Mouse (Mus musculus): ENCODE data around the gene Sphk2. TPM values are rescaled to one million over a fixed set of nuclear protein-coding genes. Genes with fewer than 3 reads are reported as not detected.

The Sphk2 gene
- polyA plus RNA-seq, 1 experiment = 9.9 TPM

DNA sequence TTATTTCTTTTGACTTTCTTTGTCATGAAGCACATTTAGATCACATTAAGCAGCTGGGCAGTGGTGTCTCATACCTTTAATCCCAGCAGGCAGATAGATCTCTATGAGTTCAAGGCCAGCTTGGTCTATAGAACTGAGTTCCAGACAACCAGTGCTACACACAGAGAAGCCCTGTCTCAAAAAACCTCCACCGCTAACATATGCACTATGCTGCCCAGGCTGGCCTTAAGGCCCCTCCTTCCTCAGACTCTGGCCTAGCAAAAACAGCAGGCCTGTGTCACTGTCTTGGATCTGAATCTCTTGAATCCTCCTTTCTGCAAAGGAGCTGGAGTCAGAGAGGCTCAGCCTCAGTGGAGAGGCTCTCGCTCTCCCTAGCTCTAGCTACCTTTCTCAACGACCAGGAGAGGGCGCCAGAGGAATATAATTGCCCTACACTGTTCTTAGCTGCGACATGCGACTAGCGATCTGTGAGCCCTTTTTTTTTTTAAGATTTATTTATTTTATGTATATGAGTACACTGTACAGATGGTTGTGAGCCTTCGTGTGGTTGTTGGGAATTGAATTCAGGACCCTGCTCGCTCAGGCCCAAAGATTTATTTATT is 21.5 kb upstream of the Sphk2 start:
- H3K4me1 ChIP-seq (ENCODE audit: control insufficient read depth, insufficient read depth, insufficient read length, low read length) = no peaks in the 10 kb centered on the region
- H3K4me3 ChIP-seq (ENCODE audit: insufficient read depth, low read depth, low read length) = no peak overlapping the region
- H3K27ac ChIP-seq (replicated peaks; ENCODE audit: low read depth, low read length) = no peak overlapping the region

DNA sequence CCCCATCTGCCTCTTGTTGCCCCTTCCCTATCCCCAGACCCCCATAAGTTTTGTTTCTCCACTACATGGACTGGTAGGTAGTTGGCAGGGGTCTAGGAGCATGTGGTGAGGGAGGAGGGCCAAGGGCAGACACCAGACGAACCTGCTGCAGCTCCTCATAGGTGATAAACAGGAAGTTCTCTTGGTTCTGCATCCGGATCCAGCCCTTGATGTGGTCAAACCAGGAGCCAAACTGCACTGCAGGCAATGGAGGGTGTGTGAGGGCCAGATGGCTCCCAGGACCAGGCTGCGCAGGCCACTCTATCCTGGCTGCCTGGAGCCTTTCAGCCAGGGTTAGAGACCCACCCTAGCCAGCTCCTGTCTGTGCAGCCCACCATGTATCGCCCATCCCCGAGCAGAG is 15.7 kb upstream of the Sphk2 start:
- H3K4me1 ChIP-seq (ENCODE audit: control insufficient read depth, insufficient read depth, insufficient read length, low read length) = peaks cover 4% of the 10 kb centered on the region
- no peak overlapping the region for H3K4me3 ChIP-seq (ENCODE audit: insufficient read depth, low read depth, low read length)
- no peak overlapping the region for H3K27ac ChIP-seq (replicated peaks; ENCODE audit: low read depth, low read length)

DNA sequence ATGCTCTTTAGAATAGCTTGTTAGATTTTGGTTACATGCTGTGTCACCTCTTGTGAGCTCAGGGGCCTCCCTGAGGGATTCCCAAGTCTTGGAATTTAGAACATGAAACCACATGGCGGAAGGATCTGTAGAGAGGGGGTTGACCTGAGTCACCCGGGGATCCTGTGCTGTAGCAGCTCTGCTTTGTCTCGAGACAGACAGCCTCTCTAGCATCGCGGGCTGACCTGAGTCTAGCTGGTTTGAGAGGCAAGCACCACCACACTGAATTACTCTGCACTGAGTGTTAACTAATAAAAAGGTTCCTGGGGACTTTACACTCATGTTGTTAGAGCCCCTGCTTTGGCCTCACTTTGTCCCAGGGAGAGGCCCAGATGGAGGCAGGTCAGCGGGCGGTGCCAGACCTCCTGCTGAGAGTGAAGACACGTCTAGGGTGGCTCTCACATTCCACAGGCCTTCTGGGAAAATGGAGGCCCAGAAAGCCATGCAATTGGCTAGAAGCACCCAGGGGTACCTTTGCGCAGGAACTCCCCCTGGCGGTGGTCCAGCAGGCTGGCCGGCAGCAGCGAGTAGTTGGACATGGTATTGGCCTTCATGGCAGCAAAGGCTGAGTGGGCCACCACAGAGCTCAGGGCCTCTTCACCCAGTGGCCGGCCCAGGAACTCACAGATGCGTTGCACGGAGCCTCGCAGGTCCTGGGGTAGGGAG is 13.1 kb upstream of the Sphk2 start:
- Histone ChIP-seq H3K27ac (replicated peaks; ENCODE audit: low read depth, low read length) (no peak overlapping the region), H3K4me1 (ENCODE audit: control insufficient read depth, insufficient read depth, insufficient read length, low read length) (peaks cover 4% of the 10 kb centered on the region), H3K4me3 (ENCODE audit: insufficient read depth, low read depth, low read length) (no peak overlapping the region)

DNA sequence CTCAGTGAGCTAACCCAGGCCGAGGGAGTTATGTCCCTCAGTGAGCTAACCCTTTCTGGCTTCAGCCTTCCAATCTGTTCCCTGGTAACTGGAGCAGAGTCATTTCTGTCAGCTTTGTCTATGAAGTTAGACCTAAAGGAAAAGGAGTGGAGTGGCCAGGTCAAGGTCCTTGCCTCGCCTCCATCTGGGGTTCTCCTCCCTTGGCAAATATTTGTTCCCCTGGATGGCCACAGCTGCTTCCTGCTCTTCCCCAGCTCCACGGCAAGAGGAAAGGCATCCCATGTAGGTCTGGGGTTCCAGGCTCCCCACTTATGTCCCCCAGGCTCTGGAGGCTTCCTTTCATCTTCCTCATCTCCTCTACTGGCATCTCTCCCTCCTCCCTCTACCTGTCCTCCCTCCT is 9.8 kb upstream of the Sphk2 start:
- H3K4me3 ChIP-seq (ENCODE audit: insufficient read depth, low read depth, low read length) = no peak overlapping the region
- H3K27ac ChIP-seq (replicated peaks; ENCODE audit: low read depth, low read length) = no peak overlapping the region
- H3K4me1 ChIP-seq (ENCODE audit: control insufficient read depth, insufficient read depth, insufficient read length, low read length) = peaks cover 4% of the 10 kb centered on the region

DNA sequence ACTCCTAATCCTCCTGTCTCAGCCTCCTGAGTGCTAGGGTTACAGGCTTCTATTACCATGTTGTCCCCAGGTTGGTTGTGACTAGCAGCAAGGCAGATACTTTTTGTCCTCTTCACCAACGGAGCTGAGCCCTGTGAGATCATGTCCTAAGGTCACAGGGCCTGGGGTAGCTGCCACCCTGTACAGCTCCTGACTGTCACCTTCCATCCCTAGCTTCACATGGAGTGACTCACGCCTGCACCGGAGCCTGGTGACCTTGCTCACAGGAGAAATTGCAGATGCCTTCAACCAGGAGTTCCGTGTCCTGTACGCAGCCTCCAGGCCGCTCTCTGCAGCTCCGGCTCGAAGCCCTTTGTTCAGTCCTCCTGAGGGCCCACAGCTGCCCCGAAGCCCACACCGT is 8.6 kb upstream of the Sphk2 start:
- Histone ChIP-seq H3K4me1 (ENCODE audit: control insufficient read depth, insufficient read depth, insufficient read length, low read length) (peaks cover 4% of the 10 kb centered on the region), H3K4me3 (ENCODE audit: insufficient read depth, low read depth, low read length) (no peak overlapping the region)

DNA sequence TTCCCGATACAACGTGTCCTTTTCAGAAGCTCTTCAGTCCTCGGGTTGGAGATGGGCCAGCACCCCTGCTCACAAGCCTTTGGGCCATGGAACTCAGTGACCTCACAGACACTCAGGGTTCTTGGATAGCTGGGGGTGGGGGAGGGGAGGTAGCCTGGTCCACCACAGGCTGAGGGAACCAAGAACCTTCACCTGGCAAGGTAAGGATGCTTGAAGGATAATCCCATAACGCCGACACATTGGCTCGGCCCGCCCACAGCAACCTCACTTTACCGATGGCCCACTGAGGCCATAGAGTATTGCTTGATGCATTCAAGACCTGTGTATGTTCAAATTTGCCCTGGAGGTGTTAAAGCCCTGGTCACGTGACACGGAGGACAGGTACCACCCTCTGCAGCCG is 7.9 kb upstream of the Sphk2 start, which contains the start of gene Spaca4:
TSS of gene Spaca4 (minus strand) at position 101 of the 400 bp plus-strand sequence.
- Histone ChIP-seq H3K4me3 (ENCODE audit: insufficient read depth, low read depth, low read length) (no peak within 1 kb of the TSS), H3K4me1 (ENCODE audit: control insufficient read depth, insufficient read depth, insufficient read length, low read length) (no peaks in the 10 kb centered on the region), H3K27ac (replicated peaks; ENCODE audit: low read depth, low read length) (no peak within 1 kb of the TSS)

More for the DNA sequence above, 8.6 kb upstream of the Sphk2 start:
- no peak overlapping the region for H3K27ac ChIP-seq (replicated peaks; ENCODE audit: low read depth, low read length)

DNA sequence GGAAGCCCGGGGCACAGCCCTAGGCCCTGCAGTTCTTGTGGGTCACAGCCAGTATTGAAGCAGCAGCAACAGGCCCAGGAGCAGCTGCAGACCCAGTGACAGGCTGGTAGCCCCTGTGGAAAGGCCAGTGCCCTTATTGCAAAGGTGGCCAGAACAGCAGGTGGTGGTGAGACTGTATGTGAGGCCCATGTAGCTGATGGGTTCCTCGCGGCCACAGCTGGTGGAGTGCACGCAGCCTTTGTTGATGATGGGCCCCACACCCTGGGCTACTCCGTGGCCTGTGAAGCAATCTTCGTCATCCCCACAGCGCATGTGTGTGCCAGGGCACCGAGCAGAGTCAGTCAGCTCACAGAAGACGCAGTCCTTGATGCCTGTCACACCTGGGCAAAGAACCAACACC is 7.3 kb upstream of the Sphk2 start:
- no peak overlapping the region for H3K4me3 ChIP-seq (ENCODE audit: insufficient read depth, low read depth, low read length)
- H3K27ac ChIP-seq (replicated peaks; ENCODE audit: low read depth, low read length) = no peak overlapping the region
- no peaks in the 10 kb centered on the region for H3K4me1 ChIP-seq (ENCODE audit: control insufficient read depth, insufficient read depth, insufficient read length, low read length)

DNA sequence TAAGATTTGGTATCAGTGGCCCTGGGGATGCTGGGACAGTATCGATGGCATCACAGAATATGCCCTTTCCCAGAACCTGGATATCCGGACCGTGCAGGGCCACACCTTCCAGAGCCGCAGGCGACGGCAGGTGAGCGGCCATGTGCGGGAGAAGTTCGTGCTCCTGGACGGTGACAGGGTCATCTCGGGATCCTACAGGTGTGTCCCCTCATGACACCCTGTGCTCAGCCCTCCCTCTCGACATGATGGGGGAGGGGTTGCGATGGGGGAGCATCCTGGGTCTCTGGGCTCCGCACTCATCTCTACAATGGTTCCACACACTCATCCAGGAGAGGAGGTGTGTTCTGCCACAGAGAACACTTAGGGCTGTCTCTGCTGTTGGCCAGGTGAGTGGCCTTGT is 6.0 kb upstream of the Sphk2 start:
- Histone ChIP-seq H3K4me3 (ENCODE audit: insufficient read depth, low read depth, low read length) (no peak overlapping the region), H3K27ac (replicated peaks; ENCODE audit: low read depth, low read length) (no peak overlapping the region), H3K4me1 (ENCODE audit: control insufficient read depth, insufficient read depth, insufficient read length, low read length) (peaks cover 2% of the 10 kb centered on the region; the same call in 1 of the 2 replicates)

DNA sequence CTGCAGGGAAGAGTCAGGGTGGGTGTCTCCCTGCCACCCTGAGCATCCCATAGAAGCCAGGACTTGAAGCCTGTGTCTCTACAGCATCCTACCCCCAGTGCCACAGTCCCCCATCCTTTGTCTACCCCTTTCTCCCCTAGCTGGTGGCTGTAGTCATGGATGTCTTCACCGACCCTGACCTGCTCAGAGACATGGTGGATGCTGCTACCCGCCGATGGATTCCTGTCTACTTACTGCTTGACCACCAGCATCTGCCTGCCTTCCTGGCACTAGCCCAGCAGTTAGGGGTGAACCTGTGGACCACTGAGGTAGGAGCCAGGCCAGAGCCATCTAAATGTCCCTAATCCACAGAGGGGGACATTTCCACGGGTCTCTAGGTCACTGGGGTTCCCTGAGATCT is 5.5 kb upstream of the Sphk2 start:
- Histone ChIP-seq H3K4me3 (ENCODE audit: insufficient read depth, low read depth, low read length) (no peak overlapping the region), H3K27ac (replicated peaks; ENCODE audit: low read depth, low read length) (no peak overlapping the region), H3K4me1 (ENCODE audit: control insufficient read depth, insufficient read depth, insufficient read length, low read length) (peaks cover 3% of the 10 kb centered on the region; the same call in 1 of the 2 replicates)

DNA sequence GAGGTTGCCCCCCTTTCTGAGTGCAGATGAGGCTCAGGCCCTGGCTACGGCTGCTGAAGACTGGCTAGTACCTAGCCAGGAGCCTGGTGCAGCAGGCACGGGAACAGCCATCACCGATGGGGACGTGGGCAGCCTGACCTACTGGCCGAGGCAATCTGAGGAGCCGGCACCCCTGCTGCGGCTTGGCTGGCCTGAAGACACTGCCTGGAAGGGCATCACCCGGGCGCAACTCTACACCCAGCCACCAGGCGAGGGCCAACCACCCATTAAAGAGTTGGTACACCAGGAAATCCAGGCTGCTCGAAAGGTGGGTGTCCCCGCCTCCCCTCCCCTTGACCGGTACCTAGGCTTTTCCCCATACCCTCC is 4.5 kb upstream of the Sphk2 start:
- no peak overlapping the region for H3K4me3 ChIP-seq (ENCODE audit: insufficient read depth, low read depth, low read length)
- peaks cover 3% of the 10 kb centered on the region; the same call in 1 of the 2 replicates for H3K4me1 ChIP-seq (ENCODE audit: control insufficient read depth, insufficient read depth, insufficient read length, low read length)
- H3K27ac ChIP-seq (replicated peaks; ENCODE audit: low read depth, low read length) = no peak overlapping the region

DNA sequence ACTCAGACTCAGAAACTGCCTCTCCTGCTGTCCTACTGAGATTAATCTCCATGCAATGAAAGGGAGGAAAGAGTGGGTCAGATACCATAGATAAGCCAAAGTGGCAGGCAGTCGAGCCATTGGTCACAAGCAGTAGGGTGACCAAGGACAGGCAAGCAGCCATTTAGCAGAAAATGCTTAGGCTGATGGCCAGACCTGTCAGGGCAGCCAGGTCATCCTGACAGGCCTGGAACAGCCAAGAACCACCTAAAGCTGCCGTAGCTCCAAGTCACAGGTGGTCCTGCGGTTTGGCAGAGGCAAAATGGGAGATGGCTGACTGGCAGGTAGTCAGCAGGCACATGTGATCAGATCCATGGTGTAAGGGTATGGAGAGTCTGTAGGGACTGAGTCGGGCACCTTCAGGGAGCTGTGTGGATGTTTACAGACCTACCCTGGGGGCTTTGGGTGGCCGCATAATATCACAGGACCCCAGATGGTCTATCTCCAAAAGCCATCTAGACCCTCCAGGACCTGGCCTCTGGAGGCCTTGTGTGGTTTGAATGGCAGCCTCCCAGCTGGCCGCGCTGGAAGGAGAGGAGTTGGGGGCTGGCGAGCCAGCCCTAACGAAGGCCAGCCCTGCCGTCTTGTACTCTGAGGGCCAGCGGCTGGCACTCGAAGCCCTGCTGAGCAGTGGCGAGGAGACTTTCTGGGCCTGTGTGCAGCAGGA is 4.0 kb upstream of the Sphk2 start:
- no peak overlapping the region for H3K4me3 ChIP-seq (ENCODE audit: insufficient read depth, low read depth, low read length)
- H3K27ac ChIP-seq (replicated peaks; ENCODE audit: low read depth, low read length) = no peak overlapping the region
- H3K4me1 ChIP-seq (ENCODE audit: control insufficient read depth, insufficient read depth, insufficient read length, low read length) = peaks cover 3% of the 10 kb centered on the region; the same call in 1 of the 2 replicates

DNA sequence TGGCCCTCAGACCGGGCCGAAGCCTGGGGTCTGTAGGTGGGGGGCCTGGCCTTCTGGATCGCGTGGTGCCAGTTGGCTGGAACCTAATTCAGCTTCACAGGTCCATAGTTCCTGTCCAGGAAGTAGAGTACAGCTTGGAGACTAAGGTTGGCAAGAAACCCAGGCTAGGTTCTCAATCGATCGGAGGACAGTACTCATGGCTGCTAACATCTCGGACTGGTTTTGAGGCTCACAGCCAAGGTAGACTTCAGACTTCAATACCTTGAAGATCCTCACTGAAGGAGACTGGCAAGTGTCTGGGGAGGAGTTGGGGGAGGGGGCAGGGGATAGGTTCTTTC is 3.4 kb upstream of the Sphk2 start:
- no peak overlapping the region for H3K4me3 ChIP-seq (ENCODE audit: insufficient read depth, low read depth, low read length)
- H3K27ac ChIP-seq (replicated peaks; ENCODE audit: low read depth, low read length) = no peak overlapping the region
- peaks cover 7% of the 10 kb centered on the region for H3K4me1 ChIP-seq (ENCODE audit: control insufficient read depth, insufficient read depth, insufficient read length, low read length)

DNA sequence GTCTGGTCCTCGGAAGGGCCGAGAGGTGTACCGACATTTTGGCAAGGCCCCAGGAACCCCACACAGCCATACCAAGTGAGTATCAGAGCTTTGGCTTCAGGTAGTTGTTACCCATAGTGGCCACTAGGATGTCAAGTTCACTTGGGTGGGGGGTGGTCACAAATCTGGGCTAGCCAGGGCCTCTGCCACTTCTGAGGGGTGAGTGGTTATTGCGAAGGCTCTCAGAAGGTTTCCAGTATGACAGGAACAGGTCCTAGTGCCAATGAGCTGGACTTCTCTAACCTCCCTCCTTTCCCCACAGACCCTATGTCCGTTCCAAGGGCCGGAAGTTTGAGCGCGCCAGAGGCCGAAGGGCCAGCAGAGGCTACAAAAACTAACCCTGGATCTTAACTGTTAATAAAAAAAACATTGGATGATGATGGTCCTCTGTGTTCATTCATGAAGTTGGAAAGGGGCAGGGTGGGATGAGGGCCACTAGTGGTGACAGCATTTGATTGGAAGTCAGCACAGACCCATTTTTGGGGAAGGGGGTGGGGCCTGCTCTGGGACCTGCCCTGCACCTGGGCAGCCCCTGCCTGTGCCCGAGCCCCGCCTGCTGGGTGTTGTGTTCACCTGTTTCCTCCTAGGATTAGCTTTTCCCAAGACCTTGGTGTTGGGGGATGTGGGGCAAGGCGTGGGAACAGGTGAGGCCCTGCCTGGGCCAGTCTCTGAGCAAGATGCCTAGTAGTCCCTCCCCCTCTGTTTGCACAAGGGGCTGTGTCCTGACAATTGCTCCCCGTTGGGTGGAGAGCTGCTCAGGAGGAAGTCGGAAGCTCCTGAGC is 2.8 kb upstream of the Sphk2 start, which contains the start of gene Fam83e:
TSS of gene Fam83e (plus strand) at position 800 of the 821 bp plus-strand sequence.
- H3K4me3 ChIP-seq (ENCODE audit: insufficient read depth, low read depth, low read length) = no peak within 1 kb of the TSS
- H3K4me1 ChIP-seq (ENCODE audit: control insufficient read depth, insufficient read depth, insufficient read length, low read length) = peaks cover 11% of the 10 kb centered on the region
- H3K27ac ChIP-seq (replicated peaks; ENCODE audit: low read depth, low read length) = no peak within 1 kb of the TSS

DNA sequence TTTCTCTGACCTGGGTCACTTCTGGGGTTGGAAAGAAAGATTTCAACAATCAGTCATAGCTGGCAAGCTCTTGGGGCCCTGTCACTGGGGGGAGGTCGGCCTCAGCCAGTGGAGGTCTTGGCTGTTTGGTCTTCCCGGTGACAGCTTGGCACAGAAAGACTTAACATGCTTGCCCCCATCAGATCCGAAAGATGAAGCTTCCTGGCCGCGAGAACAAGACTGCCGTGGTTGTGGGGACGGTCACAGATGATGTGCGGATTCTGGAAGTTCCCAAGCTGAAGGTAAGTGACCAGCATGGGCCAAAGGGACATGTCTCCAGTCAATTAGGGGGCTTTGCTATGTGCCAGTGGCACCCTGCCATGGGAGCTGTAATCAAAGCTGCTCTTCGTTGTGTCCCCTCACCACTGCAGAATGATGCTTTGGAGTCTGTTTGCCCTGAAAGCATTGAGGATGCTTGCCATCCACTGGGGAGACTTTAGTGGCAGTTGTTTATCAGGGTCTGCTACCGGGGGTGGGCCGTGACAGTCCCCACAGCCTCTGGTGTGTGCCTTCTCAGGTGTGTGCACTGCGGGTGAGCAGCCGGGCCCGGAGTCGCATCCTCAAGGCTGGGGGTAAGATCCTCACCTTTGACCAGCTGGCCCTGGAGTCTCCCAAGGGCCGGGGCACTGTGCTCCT is 2.1 kb upstream of the Sphk2 start:
- Histone ChIP-seq H3K4me3 (ENCODE audit: insufficient read depth, low read depth, low read length) (no peak overlapping the region), H3K4me1 (ENCODE audit: control insufficient read depth, insufficient read depth, insufficient read length, low read length) (peaks cover 14% of the 10 kb centered on the region), H3K27ac (replicated peaks; ENCODE audit: low read depth, low read length) (no peak overlapping the region)
